Mouse (Mus musculus) retina, embryonic 14.5 days (tissue): ENCODE measurements around the gene Vmn2r47.
"Not testable (repeated sequence)": the region's sequence is repeated elsewhere in the genome, so short reads cannot be mapped to it uniquely, and the experiment has no call there.

Source experiments
- DNase-seq: peaks from one replicate; pipeline ENCODE4 v3.0.0-alpha.2; 2015; ENCODE audit warnings: low spot score

The Vmn2r47 gene

GRCm38 (mm10) chr7:9841225-9841624 lies at the start of gene Vmn2r47:
TSS of gene Vmn2r47 (minus strand) at chr7:9841325.
- DNase-seq: not testable (repeated sequence)

DNA sequence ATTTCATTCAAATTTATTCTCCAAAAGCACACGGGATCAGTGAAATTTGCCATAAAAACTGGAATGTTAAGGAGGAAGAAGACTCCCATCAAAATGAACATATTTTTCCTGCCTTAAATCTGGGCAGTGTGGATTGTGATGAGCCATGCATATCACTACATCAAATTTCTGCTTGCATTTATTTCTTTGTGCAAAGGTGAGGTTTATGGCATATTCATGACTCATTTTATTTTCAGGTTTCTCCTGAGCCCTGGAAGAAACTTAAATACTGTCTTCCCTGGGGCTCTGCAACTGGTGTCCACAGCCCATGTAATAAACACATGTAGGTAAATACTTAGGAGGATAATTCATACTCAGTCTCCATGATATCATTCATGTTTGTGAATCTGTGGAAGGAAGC lies 70.7 kb downstream of the Vmn2r47 start, which contains the start of gene Vmn2r46:
TSS of gene Vmn2r46 (minus strand) at position 101 of the 400 bp plus-strand sequence.
- DNase-seq: not testable (repeated sequence)
